Mouse (Mus musculus) layer of hippocampus, adult 8-10 months (tissue): ENCODE measurements around the gene Psmb6. TPM values are rescaled to one million over a fixed set of nuclear protein-coding genes. Genes with fewer than 3 reads are reported as not detected.
A peak's percentile ranks its signal among the peaks of the same experiment; 100 is the strongest.

Source experiments
- DNase-seq, 2 experiments: peaks; one replicate each; pipeline ENCODE4 v3.0.0; 2022; ENCODE audit warnings: low spot score in 2 of 2
- total RNA-seq, 4 experiments: library from RNA; stranded (reverse); gene quantifications; 2 replicates each; pipeline ENCODE4 v1.2.4; 2022

The Psmb6 gene
- 100 to 1,000 TPM; 176 to 204 (median 189) TPM for total RNA-seq

DNA sequence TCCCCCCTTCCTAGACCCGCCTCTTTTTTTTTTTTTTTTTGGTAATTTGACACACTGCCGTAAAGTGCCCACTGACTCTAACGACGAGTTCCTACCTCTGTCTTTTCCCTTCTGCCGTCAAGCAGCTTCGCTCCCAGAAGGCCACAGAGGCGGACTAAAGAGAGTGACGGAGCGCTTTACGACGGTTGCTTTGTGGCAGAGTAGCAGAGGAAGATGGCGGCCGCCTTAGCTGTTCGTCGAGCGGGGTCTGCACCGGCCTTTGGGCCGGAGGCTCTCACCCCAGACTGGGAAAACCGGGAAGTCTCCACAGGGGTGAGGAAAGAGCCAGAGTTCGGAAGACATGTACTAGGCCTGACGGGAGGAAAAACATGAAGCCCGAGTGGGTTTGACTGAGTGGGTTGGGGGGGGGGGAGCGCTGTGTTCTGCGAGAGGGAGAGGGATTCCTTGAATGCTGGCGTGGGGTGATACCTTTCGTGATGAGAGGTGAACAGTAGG is at the start of gene Psmb6:
TSS of gene Psmb6 (plus strand) at position 184 of the 495 bp plus-strand sequence.
- peak; percentile 93 to 95 for DNase-seq

DNA sequence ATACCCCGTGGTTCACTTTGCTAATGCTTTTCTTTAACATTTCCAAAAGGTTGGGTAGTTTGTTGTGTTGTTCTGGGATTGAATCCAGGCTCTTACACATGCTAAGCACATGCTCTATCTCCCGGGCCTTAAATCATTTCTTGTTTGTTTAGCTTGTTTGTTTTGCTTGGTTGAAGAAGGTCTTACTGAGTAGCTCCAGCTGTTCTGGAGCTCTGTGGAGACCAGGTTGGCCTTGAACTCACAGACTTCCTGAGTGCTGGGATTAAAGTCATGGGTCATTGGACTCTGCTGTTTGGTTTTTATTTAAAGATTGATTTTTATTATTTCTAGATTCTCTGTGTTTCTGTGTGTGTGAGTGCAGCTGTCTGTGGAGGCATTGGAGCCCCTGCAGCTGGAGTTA is 39.7 kb upstream of the Psmb6 start:
- no peak for DNase-seq

DNA sequence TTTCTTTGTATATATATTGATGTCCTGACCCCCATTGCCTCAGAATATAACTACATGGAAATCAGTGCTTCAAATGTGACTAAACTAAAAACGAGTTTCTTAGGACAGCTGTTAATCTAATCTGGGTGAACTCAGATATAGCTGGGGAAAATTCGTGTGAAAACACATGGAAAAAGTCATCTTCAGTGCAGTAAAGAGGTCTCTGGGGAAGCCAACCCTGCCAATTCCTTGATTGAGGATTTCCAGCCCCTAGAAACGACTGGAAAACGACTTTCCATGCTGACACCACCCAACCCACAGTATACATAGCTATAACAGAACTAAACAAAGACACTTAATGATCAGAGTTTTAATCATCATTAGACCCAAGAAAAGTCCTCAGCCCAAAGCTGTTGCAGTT is 37.4 kb upstream of the Psmb6 start:
- DNase-seq: no peak

DNA sequence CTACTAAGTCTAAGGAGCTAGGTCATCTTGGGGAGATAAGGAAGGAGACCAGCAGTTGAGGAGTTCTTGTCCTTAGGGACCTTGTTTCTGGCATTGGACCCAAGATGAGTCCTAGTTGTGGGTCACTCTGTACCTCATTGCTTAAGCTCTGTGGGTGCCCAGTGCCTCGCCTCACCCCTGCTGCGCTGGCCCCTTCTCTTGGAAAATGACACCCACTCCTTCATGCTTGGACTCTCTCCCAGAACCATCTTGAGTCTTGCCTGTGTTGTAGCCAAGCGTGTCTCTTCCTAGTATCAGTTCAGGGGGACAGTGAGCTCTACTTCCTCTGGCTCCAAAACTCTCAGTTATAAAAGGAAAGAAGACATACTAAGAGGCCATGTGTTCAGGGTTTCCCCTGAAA is 36.0 kb upstream of the Psmb6 start:
- DNase-seq: no peak

DNA sequence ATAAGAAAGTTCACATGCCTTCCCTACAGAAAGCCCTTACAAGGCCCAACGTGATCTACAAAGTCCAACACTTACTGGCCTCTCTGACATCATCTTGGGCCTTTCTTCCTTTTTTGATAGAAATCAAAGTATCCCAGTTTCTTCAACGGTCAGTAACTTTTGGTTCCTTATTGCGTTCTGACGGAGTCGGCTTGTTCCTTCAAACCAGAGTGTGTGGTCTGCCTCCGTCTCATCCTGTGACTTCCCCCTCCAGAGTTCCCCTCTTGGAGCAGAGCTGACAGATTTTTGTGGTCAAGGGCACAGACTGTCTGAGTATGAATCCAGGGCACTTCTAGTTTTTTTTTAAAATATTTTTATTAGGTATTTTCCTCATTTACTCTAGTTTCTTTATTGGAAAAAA is 35.5 kb upstream of the Psmb6 start:
- DNase-seq: no peak

DNA sequence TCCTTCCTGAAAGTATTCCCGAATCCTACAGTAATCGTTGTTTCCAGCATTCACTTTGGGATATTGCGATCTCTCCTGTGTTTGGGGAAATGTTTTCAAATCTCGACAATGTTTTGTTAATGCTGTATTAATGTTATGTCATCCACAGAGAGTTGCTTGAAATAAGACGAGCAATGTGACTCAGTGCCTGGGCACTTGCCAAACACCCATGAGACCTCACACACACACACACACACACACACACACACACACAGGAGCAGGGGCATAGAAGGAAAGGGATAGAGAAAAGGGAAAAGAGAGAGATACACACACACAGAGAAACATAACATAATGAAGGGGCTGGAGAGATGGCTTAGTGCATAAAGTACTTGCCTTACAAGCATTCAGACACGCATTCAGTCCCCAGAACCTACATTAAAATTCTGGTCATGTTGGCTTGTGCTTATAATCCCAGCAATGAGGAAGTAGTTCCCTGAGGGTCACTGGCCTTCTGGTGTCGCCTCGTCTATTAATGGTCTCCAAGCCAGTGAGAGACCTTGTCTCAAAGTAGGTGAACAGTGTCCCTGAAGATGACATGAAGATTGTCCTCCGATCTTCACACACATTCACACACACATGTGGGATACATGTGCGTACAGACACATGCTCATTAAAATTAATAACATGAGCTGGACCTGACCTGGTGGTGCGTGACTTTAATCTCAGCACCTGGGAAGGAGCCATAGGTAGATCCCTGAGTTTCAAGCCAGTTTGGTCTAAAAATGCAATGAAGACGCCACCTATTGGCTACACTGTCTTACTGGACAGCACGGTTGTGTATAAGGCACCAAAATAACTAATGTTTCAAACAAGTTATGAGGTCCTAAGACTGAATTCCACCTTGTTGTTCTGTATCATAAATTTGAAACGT is 25.3 kb upstream of the Psmb6 start:
- DNase-seq: no peak

DNA sequence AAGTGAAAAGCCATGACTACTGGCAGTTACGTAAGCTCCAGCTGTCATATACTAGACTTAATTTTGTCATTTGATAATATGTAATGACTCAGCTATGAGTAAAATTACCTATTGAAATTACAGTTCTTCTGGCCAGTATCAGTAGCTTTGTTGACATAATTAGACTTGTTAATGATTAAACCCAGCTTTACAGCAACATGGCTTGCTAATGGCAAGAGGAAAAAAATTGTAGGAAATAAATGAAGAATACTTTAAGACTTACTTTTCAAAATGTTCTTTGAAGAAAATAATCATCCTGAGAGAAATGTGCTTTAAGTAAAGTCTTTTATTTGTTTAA is 24.7 kb upstream of the Psmb6 start:
- no peak for DNase-seq

DNA sequence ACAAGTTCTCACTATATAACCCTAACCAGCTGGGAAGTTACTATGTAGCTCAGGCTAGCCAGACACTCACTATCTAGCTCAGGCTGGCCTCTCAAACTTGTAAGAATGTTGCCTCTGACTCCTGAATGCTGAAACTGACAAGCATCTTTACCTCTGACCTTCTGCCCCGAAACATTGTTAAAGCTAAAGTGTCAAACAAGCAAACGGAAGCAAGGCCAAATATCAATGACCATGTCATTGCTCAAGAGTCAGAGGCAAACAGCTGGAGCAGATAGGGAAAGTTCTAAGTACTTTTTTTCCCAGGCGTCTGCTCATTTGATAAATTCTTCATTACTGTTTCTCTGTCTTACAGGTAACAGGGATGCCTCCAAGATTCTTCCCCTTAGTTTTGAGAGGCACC is 23.1 kb upstream of the Psmb6 start:
- DNase-seq: no peak

DNA sequence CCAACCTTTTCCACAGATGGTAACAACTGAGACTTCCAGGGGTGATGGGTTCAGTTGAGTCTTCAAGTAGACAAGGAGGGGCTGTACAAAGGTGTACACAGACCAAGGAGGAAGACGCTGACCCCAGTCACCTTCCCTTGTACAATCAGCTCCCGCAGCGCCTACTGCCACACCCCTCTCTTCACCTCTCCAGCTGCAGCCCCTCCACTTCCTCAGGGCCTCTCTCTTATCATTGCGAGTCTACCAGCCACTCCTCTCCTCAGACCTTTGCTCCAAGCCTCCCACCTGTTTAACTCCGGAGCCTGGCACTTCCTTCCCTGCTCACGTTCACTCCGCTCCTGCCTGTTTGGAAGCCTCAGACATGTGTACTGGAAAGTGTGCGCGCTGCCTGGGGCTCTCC is 20.2 kb upstream of the Psmb6 start, which contains the start of gene Tm4sf5:
TSS of gene Tm4sf5 (plus strand) at position 275 of the 400 bp plus-strand sequence.
- no peak for DNase-seq

DNA sequence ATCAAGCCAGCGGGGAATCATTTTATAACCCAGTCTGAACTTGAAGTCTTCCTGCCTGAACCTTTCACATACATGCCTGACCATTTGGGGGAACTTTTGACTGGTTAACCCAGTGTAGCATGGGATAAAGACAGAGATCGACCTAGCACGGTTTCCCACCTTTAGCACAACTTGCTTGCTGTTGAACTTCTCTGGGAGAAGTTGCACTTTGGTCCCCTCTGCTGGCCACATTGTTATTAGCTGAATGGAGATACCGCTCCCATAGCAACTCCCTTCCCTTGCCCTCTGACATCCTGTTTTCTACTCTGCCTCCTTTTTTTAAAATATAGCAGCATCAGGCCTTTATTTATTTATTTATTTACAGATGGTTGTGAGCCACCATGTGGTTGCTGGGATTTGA is 18.8 kb upstream of the Psmb6 start:
- DNase-seq: peak in 1 of 2 experiments; percentile 32

DNA sequence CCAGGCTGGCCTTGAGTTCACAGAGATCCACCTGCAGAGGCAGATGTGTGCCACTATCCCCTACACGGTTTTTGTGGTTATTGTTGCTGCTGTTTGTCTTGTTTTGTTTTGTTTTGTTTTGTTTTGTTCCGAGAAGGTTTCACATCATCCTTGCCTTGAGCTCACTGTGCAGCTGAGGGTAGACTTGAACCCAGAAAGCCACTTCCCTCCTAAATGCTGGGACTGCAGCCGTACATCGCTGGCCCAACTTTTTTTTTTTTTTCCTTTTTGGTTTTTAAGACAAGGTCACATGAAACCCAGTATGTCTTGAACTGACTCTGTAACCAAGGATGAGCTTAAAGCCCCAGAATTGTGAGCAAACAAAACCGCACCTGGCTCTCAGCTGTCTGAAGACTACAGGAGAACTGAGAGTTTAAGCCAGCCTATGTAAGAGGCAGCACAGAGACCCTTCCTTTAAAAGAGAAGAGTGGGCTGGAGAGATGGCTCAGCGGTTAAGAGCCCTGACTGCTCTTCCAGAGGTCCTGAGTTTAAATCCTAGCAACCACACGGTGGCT is 18.1 kb upstream of the Psmb6 start:
- no peak for DNase-seq

DNA sequence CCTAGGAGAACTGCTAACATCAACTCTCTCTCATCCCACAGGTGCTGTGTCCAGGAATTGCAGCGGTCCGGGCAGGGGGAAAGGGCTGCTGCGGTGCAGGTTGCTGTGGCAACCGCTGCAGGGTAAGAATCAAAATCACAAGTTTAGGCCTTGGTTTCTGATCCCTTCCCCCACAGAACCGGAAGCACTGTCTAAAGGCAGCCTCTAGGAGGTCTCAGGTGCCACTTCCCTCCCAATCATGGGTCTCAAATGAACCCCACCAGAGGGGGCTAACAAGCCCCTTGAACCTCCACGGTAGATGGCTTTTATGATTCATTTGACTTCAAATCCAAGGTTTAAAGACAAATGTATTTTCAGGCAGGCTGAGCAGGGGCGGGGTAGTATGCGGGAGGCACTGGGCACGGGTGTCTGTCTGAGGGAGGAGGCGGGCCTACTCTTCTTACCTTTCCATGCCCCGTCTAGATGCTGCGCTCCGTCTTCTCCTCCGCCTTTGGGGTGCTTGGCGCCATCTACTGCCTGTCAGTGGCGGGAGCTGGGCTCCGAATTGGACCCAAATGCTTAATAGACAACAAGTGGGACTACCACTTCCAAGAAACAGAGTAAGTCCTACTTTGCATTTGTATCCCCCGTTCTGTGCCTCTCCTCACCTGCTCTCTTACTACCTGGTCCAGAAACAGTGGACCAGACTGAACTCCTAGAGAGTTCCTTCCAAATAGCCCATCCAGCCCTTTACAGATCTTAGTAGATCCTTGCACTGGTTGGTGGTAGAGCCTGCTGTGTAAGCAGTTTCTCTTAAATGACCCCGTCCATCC is 15.2 kb upstream of the Psmb6 start:
- DNase-seq: peak in 1 of 2 experiments; percentile 41

DNA sequence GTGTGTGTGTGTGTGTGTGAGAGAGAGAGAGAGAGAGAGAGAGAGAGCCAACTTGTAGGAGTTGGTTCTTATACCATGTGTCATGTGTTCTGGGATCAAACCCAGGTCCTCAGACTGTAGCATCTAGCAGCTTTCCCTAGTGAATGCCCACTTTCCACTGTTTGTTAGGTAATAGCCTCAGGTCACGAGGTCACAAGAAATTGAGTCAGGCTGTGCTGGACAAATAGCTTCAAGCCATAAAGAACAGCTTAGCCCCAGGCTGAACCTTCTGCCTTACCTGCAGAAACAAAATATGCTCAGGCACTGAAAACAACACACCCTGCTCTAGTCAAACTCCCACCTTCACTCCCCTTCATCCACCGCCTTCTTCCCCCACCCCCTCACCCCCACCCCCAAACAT is 13.9 kb upstream of the Psmb6 start:
- DNase-seq: no peak

DNA sequence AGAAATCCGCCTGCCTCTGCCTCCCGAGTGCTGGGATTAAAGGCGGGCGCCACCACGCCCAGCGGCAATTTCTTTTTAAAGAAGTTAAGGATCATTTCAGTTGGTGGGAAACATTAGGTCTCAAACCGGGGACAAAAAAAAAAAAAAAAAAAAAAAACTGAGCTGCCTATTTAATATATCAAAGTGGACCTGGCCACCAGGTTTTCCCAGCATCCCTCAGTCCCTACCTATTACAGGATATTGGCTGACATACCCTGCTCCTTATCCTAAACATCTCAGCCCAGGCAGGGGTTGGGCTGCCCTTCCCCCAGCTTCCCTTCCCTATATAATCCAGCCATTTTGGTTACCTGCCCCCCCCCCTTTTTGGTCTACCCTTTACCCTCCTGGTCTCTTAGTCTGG is 13.3 kb upstream of the Psmb6 start:
- no peak for DNase-seq

DNA sequence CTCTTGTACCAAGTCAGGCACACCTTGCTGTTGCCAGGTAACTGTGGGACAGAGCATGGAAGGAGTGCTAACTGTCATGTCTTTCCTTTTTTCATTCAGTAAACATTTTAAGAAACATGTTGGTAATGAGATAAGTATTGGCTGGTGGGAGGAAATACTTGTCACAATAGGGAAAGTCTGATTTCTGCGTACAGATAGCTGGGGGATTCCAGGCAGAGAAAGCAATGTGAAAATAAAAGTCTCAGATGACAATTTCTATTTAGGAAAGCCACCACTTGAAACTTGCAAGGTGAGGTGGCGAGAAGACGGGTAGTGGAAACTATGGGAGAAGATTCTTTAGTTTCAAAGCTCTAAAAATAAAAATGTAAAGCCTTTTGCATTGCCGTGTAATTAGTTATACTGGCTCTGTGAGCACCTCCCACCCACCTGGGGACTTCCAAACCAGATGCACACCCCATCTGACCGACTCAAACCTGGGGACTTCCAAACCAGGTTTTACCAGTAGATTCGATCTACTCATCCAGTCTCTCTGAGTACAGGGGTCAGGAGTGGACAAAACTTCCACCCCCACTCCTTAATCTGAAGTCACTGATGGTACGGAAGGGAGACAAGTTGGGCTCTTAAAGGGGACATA is 12.3 kb upstream of the Psmb6 start:
- no peak for DNase-seq

DNA sequence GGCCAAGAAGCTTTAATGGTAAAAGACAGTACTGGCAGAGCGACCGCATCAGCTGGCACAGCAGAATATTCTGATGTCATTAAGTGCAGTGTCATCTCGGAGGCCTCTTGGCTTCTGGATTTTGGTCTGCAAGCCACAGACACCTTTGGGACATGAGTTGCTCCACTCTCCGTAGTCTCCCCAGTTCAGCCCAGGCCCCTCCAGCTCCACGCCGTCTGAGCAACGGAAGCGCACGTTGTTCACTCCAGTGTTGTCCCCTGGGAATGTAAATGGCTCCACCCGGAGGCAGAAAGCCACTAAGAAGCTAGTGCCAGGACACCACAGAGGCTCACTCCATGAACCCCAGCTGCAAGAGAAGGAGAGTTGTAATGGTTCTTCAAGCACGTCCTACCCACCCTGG is 11.6 kb upstream of the Psmb6 start:
- no peak for DNase-seq

DNA sequence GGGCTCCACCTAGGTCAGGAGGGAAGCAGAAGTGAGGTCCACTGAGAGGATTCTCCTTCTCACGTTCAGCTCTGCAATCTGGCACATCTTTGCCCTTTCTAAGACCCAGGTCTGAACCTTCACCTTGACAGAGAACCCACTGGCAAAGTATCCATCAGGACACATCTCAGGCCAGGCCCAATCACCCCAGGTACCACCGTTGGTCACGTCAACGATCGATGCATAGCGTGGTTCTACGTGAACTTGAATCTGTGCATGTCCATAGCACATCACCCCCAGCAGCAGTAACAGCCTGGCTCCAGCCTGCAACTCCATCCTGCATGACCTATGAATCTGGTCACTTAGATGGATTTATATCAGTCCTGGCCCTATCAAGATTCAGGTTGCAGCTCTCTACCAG is 10.9 kb upstream of the Psmb6 start, which contains the start of gene Vmo1:
TSS of gene Vmo1 (minus strand) at position 329 of the 400 bp plus-strand sequence.
- no peak for DNase-seq

DNA sequence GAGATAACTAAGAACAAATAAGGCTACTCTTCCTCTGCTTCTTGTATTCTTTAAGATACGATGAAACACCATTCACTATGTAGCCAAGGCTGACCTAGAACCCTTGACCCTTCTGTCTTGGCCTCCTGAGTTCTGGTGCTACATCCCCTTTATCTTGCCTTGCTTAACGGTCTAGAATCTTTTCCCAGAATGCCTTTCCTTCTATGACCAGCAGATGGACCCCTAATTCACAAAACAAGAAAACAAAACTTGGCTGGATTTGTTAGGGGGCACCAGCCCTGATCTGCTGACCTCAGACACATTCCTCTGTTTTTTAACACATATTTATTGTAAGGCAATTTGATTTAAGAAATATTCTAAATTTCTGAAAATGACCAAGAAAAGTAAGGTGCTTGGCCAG is 8.8 kb upstream of the Psmb6 start:
- no peak for DNase-seq

DNA sequence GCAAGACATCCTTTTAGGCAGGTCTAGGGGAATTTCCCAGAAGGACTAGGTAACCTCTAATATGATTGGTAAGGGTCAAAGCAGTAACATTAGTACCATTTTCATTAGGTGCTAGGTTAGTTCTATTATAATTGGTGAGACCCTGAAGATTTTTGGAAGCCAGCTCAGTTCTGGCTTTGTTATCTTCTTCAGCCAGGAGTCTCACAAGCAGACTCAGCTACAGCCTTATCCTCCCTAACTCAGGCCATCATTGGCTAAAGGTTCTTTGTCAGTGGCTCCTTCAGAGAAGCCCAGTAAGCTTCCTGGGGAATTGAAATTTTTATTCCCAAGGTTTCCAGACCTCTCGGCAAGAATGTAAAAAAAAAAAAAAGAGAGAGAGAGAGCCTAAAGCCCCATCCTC is 6.7 kb upstream of the Psmb6 start:
- DNase-seq: no peak

DNA sequence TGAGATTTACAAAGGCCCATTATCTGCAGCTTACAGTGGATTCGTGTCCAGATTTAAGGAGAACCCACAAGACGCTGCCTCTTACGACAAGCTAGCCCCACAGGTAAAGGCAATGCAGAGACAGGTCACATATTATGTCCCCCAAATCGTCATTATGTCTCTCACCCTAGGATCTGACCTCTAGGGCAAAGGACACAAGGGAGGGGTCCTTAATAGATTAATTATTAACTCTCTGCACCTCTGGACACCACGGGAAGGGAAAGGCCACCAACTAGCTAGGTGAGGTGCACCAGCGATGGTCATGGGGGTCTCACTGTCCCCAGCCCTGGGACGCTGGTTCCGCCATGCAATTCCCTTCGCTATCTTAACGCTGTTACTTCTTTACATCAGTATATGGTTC is 6.2 kb upstream of the Psmb6 start, which contains the start of gene Gltpd2:
TSS of gene Gltpd2 (plus strand) at position 274 of the 400 bp plus-strand sequence.
- no peak for DNase-seq

DNA sequence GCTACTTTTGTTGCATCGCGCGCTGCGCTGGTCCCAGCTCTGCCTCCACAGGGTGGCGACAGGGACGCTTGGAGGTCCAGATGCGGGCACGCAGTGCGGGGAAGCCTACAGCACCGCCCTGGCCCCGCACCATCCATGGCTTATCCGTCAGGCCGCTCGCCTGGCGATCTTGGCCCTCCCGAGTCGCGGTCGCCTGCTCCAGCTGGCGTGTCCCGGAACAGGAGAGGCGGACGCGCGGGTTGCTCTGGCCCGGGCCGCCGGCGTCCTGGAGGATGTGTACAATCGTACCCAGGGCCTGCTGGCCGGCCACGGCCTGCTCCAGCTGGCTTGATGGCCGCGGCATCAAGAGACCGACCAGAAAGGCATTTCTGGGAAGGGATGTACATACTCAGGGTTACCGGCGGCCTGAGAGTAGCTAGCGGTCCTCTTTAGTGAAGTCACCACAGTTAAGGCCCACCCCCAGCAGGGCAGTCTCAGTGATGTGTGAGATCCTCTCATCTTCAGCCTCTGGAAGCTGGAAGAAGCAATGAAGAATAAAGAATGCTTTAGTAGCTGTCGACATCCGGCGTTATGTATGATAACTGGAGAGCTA is 4.9 kb upstream of the Psmb6 start:
- DNase-seq: no peak
